Mouse (Mus musculus): ENCODE data around the gene Tymp. TPM values are rescaled to one million over a fixed set of nuclear protein-coding genes. Genes with fewer than 3 reads are reported as not detected.

Gene Tymp
- polyA plus RNA-seq, 1 experiment, result not detected

DNA sequence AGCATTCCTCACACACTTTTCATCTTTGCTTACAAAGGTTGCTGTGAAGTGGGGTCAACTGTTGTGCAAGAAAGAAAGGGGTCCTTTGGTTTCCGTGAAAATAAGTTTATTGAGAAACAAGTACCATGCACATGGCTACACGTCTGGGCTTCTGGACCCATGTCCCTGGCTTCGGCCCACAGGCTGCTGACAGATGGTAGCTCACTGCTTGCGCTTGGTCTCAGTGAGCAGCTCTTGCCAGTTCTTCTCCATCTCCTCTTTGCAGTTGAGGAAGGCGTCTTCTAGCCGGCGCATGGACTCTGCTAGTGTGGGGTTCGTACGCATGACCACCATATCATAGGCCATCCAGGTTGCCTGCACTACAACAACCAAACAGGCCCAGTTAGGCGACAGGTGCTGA is 13.2 kb upstream of the Tymp start:
- Histone ChIP-seq H3K9ac (ENCODE audit: low read depth, poor library complexity, severe bottlenecking) (no peak overlapping the region), H3K4me3 (ENCODE audit: low read depth, low read length) (no peak overlapping the region), H3K9me3 (replicated peaks; ENCODE audit: control insufficient read depth, insufficient read depth, low read length, poor library complexity, severe bottlenecking) (no peaks in the 10 kb centered on the region), H3K27ac (ENCODE audit: insufficient read depth, low read length) (no peak overlapping the region), H3K4me1 (ENCODE audit: control insufficient read depth, insufficient read depth, low read length) (no peaks in the 10 kb centered on the region), H3K36me3 (ENCODE audit: control insufficient read depth, insufficient read depth, low read length, poor library complexity, severe bottlenecking) (no peaks in the 10 kb centered on the region), H3K27me3 (ENCODE audit: control insufficient read depth, insufficient read depth, low read length, poor library complexity, severe bottlenecking) (no peaks in the 10 kb centered on the region)
- TF ChIP-seq EP300 (IDR thresholded peaks at IDR 0.05; ENCODE audit: insufficient read depth, low read depth, low read length), result no peak
- no peak for TF ChIP-seq CTCF (IDR thresholded peaks at IDR 0.05; ENCODE audit: low read depth, low read length)
- TF ChIP-seq POLR2A (IDR thresholded peaks at IDR 0.05; ENCODE audit: insufficient read depth, low read length), result no peak

DNA sequence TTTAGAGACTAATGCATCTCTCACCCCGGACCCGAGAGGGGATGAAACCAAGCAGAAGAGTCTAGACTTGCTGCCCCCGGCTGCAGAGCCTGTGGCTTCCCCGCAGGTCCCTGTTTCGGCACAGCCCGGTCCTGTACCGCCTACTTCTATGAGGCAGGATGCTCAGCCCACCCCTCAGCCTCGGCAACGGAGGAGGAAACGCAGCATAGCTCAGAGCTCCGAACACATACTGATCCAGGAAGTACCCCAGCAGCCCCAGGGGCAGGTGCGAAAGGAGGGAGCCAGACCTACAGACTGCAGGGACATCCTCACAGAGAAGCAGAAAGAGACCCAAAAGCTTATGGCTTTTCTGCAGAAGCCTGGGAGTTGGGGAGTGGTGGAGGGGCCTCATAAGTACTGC is 10.3 kb upstream of the Tymp start:
- peak overlapping the region; percentile 15; the same call in 1 of the 2 replicates for H3K4me3 ChIP-seq (ENCODE audit: low read depth, low read length)
- no peaks in the 10 kb centered on the region for H3K4me1 ChIP-seq (ENCODE audit: control insufficient read depth, insufficient read depth, low read length)
- no peaks in the 10 kb centered on the region for H3K9me3 ChIP-seq (replicated peaks; ENCODE audit: control insufficient read depth, insufficient read depth, low read length, poor library complexity, severe bottlenecking)
- no peaks in the 10 kb centered on the region for H3K27me3 ChIP-seq (ENCODE audit: control insufficient read depth, insufficient read depth, low read length, poor library complexity, severe bottlenecking)
- no peak for TF ChIP-seq CTCF (IDR thresholded peaks at IDR 0.05; ENCODE audit: low read depth, low read length)
- TF ChIP-seq EP300 (IDR thresholded peaks at IDR 0.05; ENCODE audit: insufficient read depth, low read depth, low read length), result no peak
- TF ChIP-seq POLR2A (IDR thresholded peaks at IDR 0.05; ENCODE audit: insufficient read depth, low read length), result no peak
- no peak overlapping the region for H3K27ac ChIP-seq (ENCODE audit: insufficient read depth, low read length)
- H3K9ac ChIP-seq (ENCODE audit: low read depth, poor library complexity, severe bottlenecking), result peak overlapping the region; percentile 26; the same call in 1 of the 2 replicates
- H3K36me3 ChIP-seq (ENCODE audit: control insufficient read depth, insufficient read depth, low read length, poor library complexity, severe bottlenecking), result no peaks in the 10 kb centered on the region

DNA sequence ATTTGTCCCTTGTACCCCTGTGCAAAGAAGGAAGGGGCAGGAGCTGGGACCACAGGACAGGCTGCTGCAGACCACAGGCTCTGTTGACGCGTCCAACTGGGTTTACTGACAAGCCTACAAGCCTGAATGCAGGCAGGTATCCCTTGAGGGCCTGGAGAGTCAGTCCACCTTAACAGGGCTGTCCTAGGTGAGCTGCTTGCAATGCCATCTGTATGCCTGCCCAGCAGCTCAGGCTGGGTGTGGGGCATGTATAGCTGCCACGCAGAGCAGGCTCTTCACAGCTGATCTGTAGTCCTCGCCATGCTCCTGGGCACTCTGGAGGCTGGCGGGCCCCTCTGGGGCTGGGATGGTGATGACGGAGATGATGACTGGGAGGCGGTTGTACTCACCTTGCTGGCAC is 7.8 kb upstream of the Tymp start, which contains the start of gene Klhdc7b:
Klhdc7b (plus strand) TSS at position 301 of the 400 bp plus-strand sequence.
- H3K27me3 ChIP-seq (ENCODE audit: control insufficient read depth, insufficient read depth, low read length, poor library complexity, severe bottlenecking), result no peaks in the 10 kb centered on the region
- no peak for TF ChIP-seq POLR2A (IDR thresholded peaks at IDR 0.05; ENCODE audit: insufficient read depth, low read length)
- no peak for TF ChIP-seq CTCF (IDR thresholded peaks at IDR 0.05; ENCODE audit: low read depth, low read length)
- TF ChIP-seq EP300 (IDR thresholded peaks at IDR 0.05; ENCODE audit: insufficient read depth, low read depth, low read length), result no peak
- no peaks in the 10 kb centered on the region for H3K4me1 ChIP-seq (ENCODE audit: control insufficient read depth, insufficient read depth, low read length)
- peak within 1 kb of the TSS; percentile 45 for H3K9ac ChIP-seq (ENCODE audit: low read depth, poor library complexity, severe bottlenecking)
- H3K4me3 ChIP-seq (ENCODE audit: low read depth, low read length), result peak within 1 kb of the TSS; percentile 59
- H3K9me3 ChIP-seq (replicated peaks; ENCODE audit: control insufficient read depth, insufficient read depth, low read length, poor library complexity, severe bottlenecking), result no peaks in the 10 kb centered on the region
- H3K27ac ChIP-seq (ENCODE audit: insufficient read depth, low read length), result no peak within 1 kb of the TSS
- H3K36me3 ChIP-seq (ENCODE audit: control insufficient read depth, insufficient read depth, low read length, poor library complexity, severe bottlenecking), result no peaks in the 10 kb centered on the region

DNA sequence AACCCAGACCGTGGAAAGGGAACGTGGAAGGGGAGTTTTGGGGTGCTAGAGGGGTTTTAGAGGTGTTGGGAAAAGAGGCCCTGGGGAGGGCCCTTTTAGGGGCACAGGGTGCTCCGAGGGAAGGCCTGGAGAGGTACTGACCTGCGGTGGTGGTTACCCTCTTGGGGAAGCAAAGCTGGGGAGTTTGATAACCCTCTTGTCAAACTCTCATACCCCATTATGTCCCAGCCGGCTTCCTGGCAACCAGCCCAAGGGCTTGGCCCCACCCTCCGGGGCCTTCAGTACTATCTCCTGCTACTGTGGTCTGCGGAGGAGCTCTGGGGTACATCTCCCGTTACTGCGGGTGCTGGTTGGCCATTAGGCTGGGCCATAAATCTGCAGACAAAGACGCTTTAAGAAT is 2.6 kb upstream of the Tymp start:
- no peaks in the 10 kb centered on the region for H3K36me3 ChIP-seq (ENCODE audit: control insufficient read depth, insufficient read depth, low read length, poor library complexity, severe bottlenecking)
- no peak overlapping the region for H3K27ac ChIP-seq (ENCODE audit: insufficient read depth, low read length)
- H3K9me3 ChIP-seq (replicated peaks; ENCODE audit: control insufficient read depth, insufficient read depth, low read length, poor library complexity, severe bottlenecking), result no peaks in the 10 kb centered on the region
- no peaks in the 10 kb centered on the region for H3K27me3 ChIP-seq (ENCODE audit: control insufficient read depth, insufficient read depth, low read length, poor library complexity, severe bottlenecking)
- H3K4me3 ChIP-seq (ENCODE audit: low read depth, low read length), result peak overlapping the region; percentile 59
- TF ChIP-seq EP300 (IDR thresholded peaks at IDR 0.05; ENCODE audit: insufficient read depth, low read depth, low read length) (no peak), CTCF (IDR thresholded peaks at IDR 0.05; ENCODE audit: low read depth, low read length) (no peak), POLR2A (IDR thresholded peaks at IDR 0.05; ENCODE audit: insufficient read depth, low read length) (no peak)
- no peaks in the 10 kb centered on the region for H3K4me1 ChIP-seq (ENCODE audit: control insufficient read depth, insufficient read depth, low read length)
- peak overlapping the region; percentile 38 for H3K9ac ChIP-seq (ENCODE audit: low read depth, poor library complexity, severe bottlenecking)

DNA sequence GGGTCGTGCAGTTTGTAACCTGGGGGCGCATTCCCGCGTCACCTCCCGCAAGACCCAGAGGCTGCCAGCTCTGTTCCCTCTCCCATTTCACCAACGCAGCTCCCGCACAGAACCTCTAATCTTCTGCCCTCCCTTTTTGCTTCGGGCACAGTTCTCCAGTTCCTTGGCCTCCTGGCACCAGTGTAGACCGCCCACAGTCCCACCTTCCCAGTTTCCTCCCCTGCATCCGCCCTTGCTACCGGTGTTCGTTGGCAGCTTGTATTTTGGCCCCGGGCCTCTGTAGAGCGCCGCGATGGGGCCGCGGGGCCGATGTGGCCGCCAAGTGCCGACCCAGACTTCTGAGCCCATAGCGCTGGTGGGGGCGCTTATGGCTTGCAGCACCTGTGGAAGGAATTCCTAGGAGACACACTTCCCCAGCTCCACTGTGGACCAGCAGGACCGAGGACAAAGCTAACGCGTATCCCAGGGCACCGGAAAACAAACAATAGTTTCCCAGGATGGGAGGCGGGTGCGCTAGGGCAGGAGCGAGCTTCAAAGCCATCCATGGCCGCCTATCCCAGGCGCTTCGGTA is 2.1 kb upstream of the Tymp start, which contains the start of gene Odf3b:
Odf3b (minus strand) TSS at position 452 of the 571 bp plus-strand sequence.
- H3K9ac ChIP-seq (ENCODE audit: low read depth, poor library complexity, severe bottlenecking), result peak within 1 kb of the TSS; percentile 38
- no peaks in the 10 kb centered on the region for H3K36me3 ChIP-seq (ENCODE audit: control insufficient read depth, insufficient read depth, low read length, poor library complexity, severe bottlenecking)
- H3K27me3 ChIP-seq (ENCODE audit: control insufficient read depth, insufficient read depth, low read length, poor library complexity, severe bottlenecking), result no peaks in the 10 kb centered on the region
- no peak within 1 kb of the TSS for H3K27ac ChIP-seq (ENCODE audit: insufficient read depth, low read length)
- TF ChIP-seq EP300 (IDR thresholded peaks at IDR 0.05; ENCODE audit: insufficient read depth, low read depth, low read length) (no peak), CTCF (IDR thresholded peaks at IDR 0.05; ENCODE audit: low read depth, low read length) (no peak), POLR2A (IDR thresholded peaks at IDR 0.05; ENCODE audit: insufficient read depth, low read length) (no peak)
- H3K4me1 ChIP-seq (ENCODE audit: control insufficient read depth, insufficient read depth, low read length), result no peaks in the 10 kb centered on the region
- H3K9me3 ChIP-seq (replicated peaks; ENCODE audit: control insufficient read depth, insufficient read depth, low read length, poor library complexity, severe bottlenecking), result no peaks in the 10 kb centered on the region
- peak within 1 kb of the TSS; percentile 59 for H3K4me3 ChIP-seq (ENCODE audit: low read depth, low read length)

Data from ES-Bruce4 (cell line).